Mouse (Mus musculus) left cerebral cortex, adult 2 months (tissue): Measurements from ENCODE around the gene Shoc2. TPM values are rescaled to one million over a fixed set of nuclear protein-coding genes. Genes with fewer than 3 reads are reported as not detected.

Experiments used
- DNase-seq, 2 experiments: peaks; one replicate each; pipeline ENCODE4 v3.0.0; 2021 to 2022; ENCODE audit warnings: low spot score in 2 of 2, mixed read lengths in 1 of 2; ENCODE audit errors: extremely low spot score in 1 of 2
- H3K27ac ChIP-seq: fragments of 200-600 bp; 2 replicates; pipeline ENCODE4 v1.8.1; 2022
- H3K4me3 ChIP-seq: fragments of 200-600 bp; 2 replicates; pipeline ENCODE4 v1.8.1; 2022
- CTCF ChIP-seq: fragments of 200-600 bp; IDR thresholded peaks from 2 replicates; pipeline ENCODE4 v1.8.1; 2022; ENCODE audit warnings: antibody characterized with exemption, mild to moderate bottlenecking, moderate library complexity
- intact Hi-C: fragments of 180-260 bp; cut with DNase I; formaldehyde crosslinking; loops from one replicate; pipeline ENCODE4 v1.15.1; 2025
- total RNA-seq, 2 experiments: library from RNA; stranded (reverse); gene quantifications; 2 replicates each; pipeline ENCODE4 v1.2.3; 2021

Shoc2 gene
- total RNA-seq, 2 experiments from 2014 or later: 54.5 to 55.6 TPM

DNA sequence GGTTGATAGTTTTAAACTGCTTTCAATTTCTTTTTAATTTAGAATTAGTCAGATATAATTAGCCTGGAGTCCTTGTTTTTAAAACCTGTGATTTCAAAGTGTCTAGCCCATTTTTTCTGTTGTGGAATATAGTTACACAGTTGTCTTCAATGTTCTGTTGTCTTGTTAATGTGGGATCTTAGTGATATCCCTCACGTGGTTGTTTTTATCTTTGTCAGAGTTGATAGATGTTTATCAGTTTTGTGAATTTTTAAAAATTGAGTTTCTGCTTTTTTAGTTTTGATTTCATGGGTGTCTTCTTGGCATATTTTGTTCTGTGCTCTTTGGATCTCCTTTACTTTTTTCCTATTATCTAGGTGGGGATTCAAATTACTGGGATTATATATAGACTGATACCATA, 29.6 kb downstream of the Shoc2 start:
- Histone ChIP-seq H3K27ac (no peak overlapping the region), H3K4me3 (no peak overlapping the region)
- TF ChIP-seq CTCF: no peak
- DNase-seq: no peak
- intact Hi-C loops: no loop called here

GRCm38 (mm10) chr19:53982041-53982440, 37.9 kb downstream of the Shoc2 start:
- TF ChIP-seq CTCF: no peak
- H3K27ac ChIP-seq: no peak overlapping the region
- intact Hi-C loops: no loop called here
- H3K4me3 ChIP-seq: no peak overlapping the region
- no peak for DNase-seq

- DNase-seq: no peak
- intact Hi-C loops: no loop called here
- peak; percentile 28 for TF ChIP-seq CTCF
- Histone ChIP-seq H3K27ac (no peak overlapping the region), H3K4me3 (no peak overlapping the region)
Measured at GRCm38 (mm10) chr19:53983336-53983735, 39.2 kb downstream of the Shoc2 start.

DNA sequence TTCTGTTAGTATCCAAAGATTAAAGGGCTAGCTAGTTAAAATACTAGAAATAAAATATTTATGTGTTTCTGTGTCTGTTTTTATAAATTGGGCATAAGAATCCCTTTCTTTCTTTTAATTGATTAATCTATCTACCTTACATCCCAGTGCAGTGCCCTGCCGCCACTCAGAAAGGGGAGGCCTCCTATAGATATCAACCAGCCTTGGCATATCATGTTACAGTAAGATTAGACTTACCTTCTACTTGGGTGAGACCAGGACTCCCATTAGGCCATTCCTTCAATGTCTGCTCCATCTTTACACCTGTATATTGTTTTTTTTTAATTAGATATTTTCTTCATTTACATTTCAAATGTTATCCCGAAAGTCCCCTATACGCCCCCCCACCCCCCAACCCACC, 40.5 kb downstream of the Shoc2 start:
- no peak for TF ChIP-seq CTCF
- no peak overlapping the region for H3K4me3 ChIP-seq
- H3K27ac ChIP-seq: no peak overlapping the region
- intact Hi-C loops: no loop called here
- no peak for DNase-seq

GRCm38 (mm10) chr19:53990538-53990937, 46.4 kb downstream of the Shoc2 start:
- no peak for TF ChIP-seq CTCF
- H3K4me3 ChIP-seq: no peak overlapping the region
- H3K27ac ChIP-seq: 0 out of 2 replicates have a peak overlapping the region, but pooled peaks have one; percentile 15
- DNase-seq: no peak
- intact Hi-C loops: no loop called here

DNA sequence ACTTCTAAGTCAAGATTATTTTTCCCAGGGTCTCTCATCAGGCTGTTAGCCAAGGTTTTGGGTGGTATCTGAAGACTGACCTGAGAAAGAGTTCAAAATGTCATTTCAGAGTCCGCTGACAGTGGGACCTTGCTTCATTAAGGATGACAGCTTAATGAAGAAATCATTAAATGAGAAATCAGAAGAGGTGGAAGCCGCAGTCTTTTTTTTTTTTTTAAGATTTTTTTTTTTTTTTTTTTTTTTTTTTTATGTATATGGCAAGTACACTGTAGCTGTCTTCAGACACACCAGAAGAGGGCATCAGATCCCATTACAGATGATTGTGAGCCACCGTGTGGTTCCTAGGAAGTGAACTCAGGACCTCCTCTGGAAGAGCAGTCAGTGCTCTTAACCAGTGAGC, 49.8 kb downstream of the Shoc2 start:
- DNase-seq: no peak
- TF ChIP-seq CTCF: no peak
- Histone ChIP-seq H3K4me3 (no peak overlapping the region), H3K27ac (no peak overlapping the region)
- intact Hi-C loops: no loop called here

DNA sequence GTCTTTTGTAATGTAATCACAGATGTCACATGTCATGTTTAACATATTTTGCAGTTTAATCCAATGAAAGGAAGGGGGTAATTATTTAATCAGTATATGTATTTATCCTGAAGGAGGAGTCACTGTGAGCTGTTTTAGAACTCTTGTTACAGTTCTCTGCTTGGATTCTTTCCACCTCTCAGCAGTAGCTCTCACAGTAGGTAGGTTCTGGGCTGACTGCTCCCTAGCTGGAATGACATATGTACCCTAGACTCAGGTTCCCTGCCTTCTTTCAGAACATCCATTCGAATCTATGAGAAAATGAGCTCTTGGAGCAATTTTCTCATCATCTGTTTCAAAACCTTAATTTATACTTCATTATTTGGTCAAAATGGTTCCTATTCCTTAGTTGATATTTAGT, 50.2 kb downstream of the Shoc2 start:
- DNase-seq: no peak
- Histone ChIP-seq H3K27ac (no peak overlapping the region), H3K4me3 (no peak overlapping the region)
- no peak for TF ChIP-seq CTCF
- intact Hi-C loops: no loop called here

GRCm38 (mm10) chr19:54010973-54011372, 66.9 kb downstream of the Shoc2 start:
- DNase-seq: no peak
- Histone ChIP-seq H3K4me3 (no peak overlapping the region), H3K27ac (no peak overlapping the region)
- intact Hi-C loops: no loop called here
- no peak for TF ChIP-seq CTCF

DNA sequence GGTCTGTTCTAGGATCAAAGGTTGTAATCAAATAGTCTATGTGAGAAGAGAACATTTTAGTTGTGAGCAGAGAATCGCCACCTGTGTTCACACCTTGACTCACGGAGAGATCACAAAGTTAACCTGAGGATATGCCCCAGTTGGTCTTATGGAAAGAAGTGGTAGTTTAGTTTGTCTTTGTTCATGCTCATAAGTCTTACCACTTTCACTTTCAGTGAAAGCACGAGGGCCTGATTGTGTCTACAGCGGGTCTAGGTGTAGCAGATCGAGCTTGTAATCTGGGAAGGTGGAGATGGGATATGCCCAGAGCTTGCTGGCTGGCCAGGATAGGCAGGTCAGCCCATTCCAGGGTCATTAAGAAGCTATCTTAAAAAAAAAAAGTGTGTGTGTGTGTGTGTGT, 70.9 kb downstream of the Shoc2 start:
- no peak for DNase-seq
- Histone ChIP-seq H3K4me3 (no peak overlapping the region), H3K27ac (no peak overlapping the region)
- intact Hi-C loops: no loop called here
- no peak for TF ChIP-seq CTCF

DNA sequence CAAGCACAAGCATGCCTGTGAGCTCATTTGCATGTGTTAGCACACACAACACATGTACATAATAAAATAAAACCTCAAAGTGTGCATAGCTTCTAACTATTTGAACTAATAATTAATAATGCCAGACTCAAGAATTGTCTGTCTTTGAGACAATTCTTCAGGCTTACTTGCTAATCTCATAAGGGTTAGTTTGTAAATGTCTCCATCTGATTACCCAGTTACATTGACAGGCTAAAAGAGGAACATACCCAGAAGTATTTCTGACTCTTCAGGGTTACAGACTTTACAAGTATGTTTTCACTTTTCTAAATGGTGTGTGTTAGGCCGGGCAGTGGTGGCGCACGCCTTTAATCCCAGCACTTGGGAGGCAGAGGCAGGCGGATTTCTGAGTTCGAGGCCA, 71.4 kb downstream of the Shoc2 start:
- TF ChIP-seq CTCF: no peak
- Histone ChIP-seq H3K4me3 (no peak overlapping the region), H3K27ac (no peak overlapping the region)
- intact Hi-C loops: no loop called here
- DNase-seq: no peak

GRCm38 (mm10) chr19:54035100-54035499, 91.0 kb downstream of the Shoc2 start:
- Histone ChIP-seq H3K27ac (no peak overlapping the region), H3K4me3 (no peak overlapping the region)
- no peak for TF ChIP-seq CTCF
- intact Hi-C loops: no loop called here
- DNase-seq: no peak

- intact Hi-C loops: no loop called here
- DNase-seq: no peak
- TF ChIP-seq CTCF: no peak
- no peak overlapping the region for H3K4me3 ChIP-seq
- H3K27ac ChIP-seq: no peak overlapping the region
Measured at GRCm38 (mm10) chr19:54039441-54039840, 95.3 kb downstream of the Shoc2 start.

GRCm38 (mm10) chr19:54040356-54041028, 96.4 kb downstream of the Shoc2 start:
- intact Hi-C loops: loop anchor here (5.0 to 10.0 kb wide), 2 partner anchors 93 to 734 kb away; no protein-coding TSS in a partner anchor
- TF ChIP-seq CTCF: no peak
- Histone ChIP-seq H3K4me3 (no peak overlapping the region), H3K27ac (no peak overlapping the region)
- DNase-seq: no peak
